Mouse (Mus musculus): ENCODE data around the gene Nme1. TPM values are rescaled to one million over a fixed set of nuclear protein-coding genes. Genes with fewer than 3 reads are reported as not detected.

Nme1 gene
- 270 TPM for polyA plus RNA-seq (2015; fragmentation: Illumina TruSeq; extraction: RNeasy Lipid Tissue Mini Kit (QIAGEN cat#74804); ENCODE audit: low read depth, low replicate concordance)

DNA sequence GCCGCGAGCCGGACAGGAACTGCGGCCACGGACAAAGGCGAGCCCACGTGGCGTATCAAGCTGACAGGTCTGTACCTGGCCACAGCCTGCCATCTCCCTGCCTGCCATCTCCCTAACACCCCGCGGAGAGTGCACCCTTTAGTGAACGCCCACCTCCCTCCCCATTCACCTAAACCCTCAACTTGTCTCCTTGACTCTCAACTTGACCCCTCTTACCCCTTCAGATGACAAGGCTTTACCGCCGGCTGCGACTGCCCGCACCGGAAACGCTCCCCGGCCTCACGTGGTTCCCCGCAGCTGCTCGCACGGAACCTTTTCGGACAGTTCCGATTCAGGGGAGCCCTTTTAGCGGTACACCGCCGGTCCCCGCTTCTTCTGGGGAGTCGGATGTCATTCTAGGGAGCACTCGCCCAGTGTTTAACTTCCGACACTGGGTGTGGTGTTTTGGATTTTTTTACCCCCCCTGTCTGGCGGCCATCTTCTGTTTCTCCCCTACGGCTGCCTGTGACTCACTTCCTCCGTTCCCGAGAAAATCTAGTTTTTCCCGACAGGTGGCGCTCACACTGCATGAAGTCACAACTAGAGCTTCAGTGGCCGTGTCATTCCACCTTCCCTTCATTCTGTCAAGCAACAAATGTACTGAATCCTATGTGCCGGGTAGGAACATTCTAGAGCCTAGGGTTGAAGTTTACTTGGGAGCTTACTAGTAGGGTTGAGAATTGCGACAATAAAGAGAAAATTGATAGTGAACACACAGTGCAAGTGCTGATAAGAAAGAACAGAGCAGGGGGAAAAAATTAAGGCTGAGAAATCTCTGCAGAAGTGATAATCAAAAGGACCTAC, at the start of gene Nme1, which contains the start of gene Gm20390:
Gene Nme1 (minus strand): TSS at position 517 of the 843 bp plus-strand sequence.
Gene Gm20390 (minus strand): TSS at position 289 of the 843 bp plus-strand sequence.

DNA sequence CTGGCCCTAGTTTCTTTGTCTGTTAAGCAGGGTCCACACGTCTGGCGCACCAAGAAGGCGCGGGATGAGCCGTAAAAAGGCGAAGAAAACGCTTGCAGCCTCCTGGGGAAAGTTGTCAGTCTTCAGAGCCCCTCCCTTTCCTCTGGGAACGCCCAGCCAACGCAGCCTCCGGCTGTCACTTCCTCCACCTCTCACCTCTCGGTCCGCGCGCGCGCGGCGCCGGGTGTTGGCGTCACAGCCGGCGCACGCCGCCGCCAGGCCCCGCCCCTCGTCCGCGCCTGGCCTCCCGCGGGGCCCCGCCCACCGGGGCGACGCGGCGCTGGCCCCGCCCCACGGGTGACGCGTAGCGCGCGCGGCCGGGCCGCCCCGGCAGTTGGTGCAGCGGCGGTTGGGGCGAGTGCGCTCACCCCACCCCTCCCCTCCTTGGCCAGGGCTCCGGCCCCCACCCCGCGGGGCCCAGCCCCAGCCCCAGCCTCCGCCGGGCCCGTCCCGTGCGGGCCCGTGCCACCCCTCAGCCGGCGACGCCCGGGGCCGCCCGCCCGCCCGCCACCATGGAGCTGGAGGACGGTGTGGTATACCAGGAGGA, 27.5 kb upstream of the Nme1 start, which contains the start of gene Spag9:
Gene Spag9 (plus strand): TSS at position 372 of the 586 bp plus-strand sequence.

DNA sequence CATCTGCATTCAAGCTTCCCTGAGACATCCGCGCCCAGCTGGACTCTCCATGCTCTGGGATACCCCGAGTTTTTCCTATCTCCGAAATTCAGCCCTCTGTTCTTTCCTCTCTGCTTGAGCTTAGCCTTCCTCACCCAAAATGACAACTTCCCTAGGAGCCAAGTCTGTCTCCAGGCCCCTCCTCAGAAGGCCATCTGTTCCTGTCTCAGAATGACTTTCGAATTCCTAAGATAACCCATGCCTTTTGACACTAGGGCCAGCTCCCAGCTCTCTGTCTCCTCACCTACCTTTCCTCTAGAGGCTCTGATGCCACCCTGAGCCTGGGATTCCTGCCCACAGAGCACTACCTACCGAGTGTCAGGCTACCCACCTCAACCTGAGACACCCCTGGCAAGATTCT, 12.2 kb downstream of the Nme1 start, which contains the start of gene Nme2:
Gene Nme2 (minus strand): TSS at position 101 of the 400 bp plus-strand sequence.

Other genes with a start within 250 kb of the Nme1 start
- gene Utp18, start 82.8 kb downstream of the Nme1 start, polyA plus RNA-seq (2015; fragmentation: Illumina TruSeq; extraction: RNeasy Lipid Tissue Mini Kit (QIAGEN cat#74804); ENCODE audit: low read depth, low replicate concordance): 16.3 TPM
- gene Mbtd1, start 82.7 kb downstream of the Nme1 start, polyA plus RNA-seq (2015; fragmentation: Illumina TruSeq; extraction: RNeasy Lipid Tissue Mini Kit (QIAGEN cat#74804); ENCODE audit: low read depth, low replicate concordance): 16.0 TPM
- 200 TPM for gene Nme2, start 12.3 kb downstream of the Nme1 start, polyA plus RNA-seq (2015; fragmentation: Illumina TruSeq; extraction: RNeasy Lipid Tissue Mini Kit (QIAGEN cat#74804); ENCODE audit: low read depth, low replicate concordance)
- gene Gm20390, start 228 bp downstream of the Nme1 start, polyA plus RNA-seq (2015; fragmentation: Illumina TruSeq; extraction: RNeasy Lipid Tissue Mini Kit (QIAGEN cat#74804); ENCODE audit: low read depth, low replicate concordance): 147 TPM
- gene Spag9, start 27.6 kb upstream of the Nme1 start, polyA plus RNA-seq (2015; fragmentation: Illumina TruSeq; extraction: RNeasy Lipid Tissue Mini Kit (QIAGEN cat#74804); ENCODE audit: low read depth, low replicate concordance): 170 TPM
- 33.5 TPM for gene Tob1, start 242.9 kb upstream of the Nme1 start, polyA plus RNA-seq (2015; fragmentation: Illumina TruSeq; extraction: RNeasy Lipid Tissue Mini Kit (QIAGEN cat#74804); ENCODE audit: low read depth, low replicate concordance)

Measured in brain, adult 10 weeks (tissue).